ENCODE assay signal across 9 mouse cellular contexts in genomic region chr4:137729155-137729855, GRCm38 (mm10).
DNase-seq lines count a peak whose midpoint lies in the region; ATAC-seq and TF ChIP-seq lines count a peak whose summit lies in the region.
"Had no signal": no experiment of that assay in that cellular context is flagged by ENCODE, and none has a peak within 500 bp of the region (broad histone marks: within the 10 kb centered on the region; RNA-seq: fewer than 3 reads in every experiment).

No protein-coding gene starts in this region.

- peaks cover 13% of the 10 kb centered on the region; the same call in 1 of the 2 replicates for H3K27me3 ChIP-seq in kidney, postnatal 0 days (ENCODE audit: insufficient read depth, low read length)
- H3K27me3 ChIP-seq in embryonic facial prominence, embryonic 15.5 days: peaks cover 33% of the 10 kb centered on the region
- H3K27me3 ChIP-seq in hindbrain, embryonic 15.5 days: no peaks in the 10 kb centered on the region
- H3K27me3 ChIP-seq in midbrain, postnatal 0 days (ENCODE audit: insufficient read depth, low read length): no peaks in the 10 kb centered on the region

- no peak for DNase-seq in kidney, postnatal 0 days (ENCODE audit: low spot score)
- no peak for DNase-seq in kidney, postnatal 4 days
- DNase-seq in midbrain, postnatal 0 days (ENCODE audit: low spot score): no peak
- DNase-seq in frontal cortex, postnatal 14 days (ENCODE audit: low spot score in 2 of 2): no peak
- no peak for DNase-seq in gastrocnemius, adult 2 months

- TF ChIP-seq CTCF in kidney, postnatal 0 days (IDR thresholded peaks at IDR 0.05; ENCODE audit: low read depth): no peak
- no peak for TF ChIP-seq CTCF in midbrain, postnatal 0 days (IDR thresholded peaks at IDR 0.05)
- no peak for TF ChIP-seq CTCF in gastrocnemius, adult 2 months (IDR thresholded peaks at IDR 0.05)

- H3K9me3 ChIP-seq in kidney, postnatal 0 days (replicated peaks; ENCODE audit: low read length): no peaks in the 10 kb centered on the region
- no peaks in the 10 kb centered on the region for H3K9me3 ChIP-seq in embryonic facial prominence, embryonic 15.5 days (replicated peaks)
- no peaks in the 10 kb centered on the region for H3K9me3 ChIP-seq in hindbrain, embryonic 15.5 days
- H3K9me3 ChIP-seq in midbrain, postnatal 0 days (ENCODE audit: low read length): no peaks in the 10 kb centered on the region

- no peak overlapping the region for H3K9ac ChIP-seq in kidney, postnatal 0 days (ENCODE audit: low read depth, low read length)
- no peak overlapping the region for H3K9ac ChIP-seq in embryonic facial prominence, embryonic 15.5 days
- peak overlapping the region; percentile 36; the same call in 1 of the 2 replicates for H3K9ac ChIP-seq in hindbrain, embryonic 15.5 days
- peak overlapping the region; percentile 42; the same call in 1 of the 2 replicates for H3K9ac ChIP-seq in midbrain, postnatal 0 days (replicated peaks; ENCODE audit: low read length, poor library complexity, severe bottlenecking)

- H3K27ac ChIP-seq in kidney, postnatal 0 days: no peak overlapping the region
- no peak overlapping the region for H3K27ac ChIP-seq in embryonic facial prominence, embryonic 15.5 days (replicated peaks)
- no peak overlapping the region for H3K27ac ChIP-seq in hindbrain, embryonic 15.5 days (replicated peaks)
- no peak overlapping the region for H3K27ac ChIP-seq in midbrain, postnatal 0 days (ENCODE audit: low read depth, low read length)
- H3K27ac ChIP-seq in gastrocnemius, adult 2 months: no peak overlapping the region

- intact Hi-C loops in gastrocnemius, adult 2 months (cut with DNase I): no loop called here

- ATAC-seq in kidney, postnatal 0 days (replicated peaks; ENCODE audit: low FRiP score, low read depth): no peak
- no peak for ATAC-seq in embryonic facial prominence, embryonic 15.5 days (ENCODE audit: insufficient number of reproducible peaks, low FRiP score, low TSS enrichment, low read depth)
- 0 out of 2 replicates have a peak, but pooled peaks have one; percentile 0 for ATAC-seq in hindbrain, embryonic 15.5 days (ENCODE audit: low FRiP score, low read depth)
- no peak for ATAC-seq in midbrain, postnatal 0 days (ENCODE audit: low FRiP score)
- ATAC-seq in activated CD4-positive, CD25-positive, alpha-beta regulatory T cell, adult 4 months: no peak

- 0 out of 2 replicates have a peak overlapping the region, but pooled peaks have one; percentile 11 for H3K4me3 ChIP-seq in kidney, postnatal 0 days (replicated peaks; ENCODE audit: low read depth, low read length)
- 0 out of 2 replicates have a peak overlapping the region, but pooled peaks have one; percentile 4 for H3K4me3 ChIP-seq in embryonic facial prominence, embryonic 15.5 days (replicated peaks)
- peak overlapping the region; percentile 33 for H3K4me3 ChIP-seq in hindbrain, embryonic 15.5 days
- H3K4me3 ChIP-seq in midbrain, postnatal 0 days (ENCODE audit: low read depth, low read length): no peak overlapping the region
- no peak overlapping the region for H3K4me3 ChIP-seq in gastrocnemius, adult 2 months
- H3K4me3 ChIP-seq: myocyte had no signal

- H3K36me3 ChIP-seq in kidney, postnatal 0 days (ENCODE audit: insufficient read depth, low read length): no peaks in the 10 kb centered on the region
- no peaks in the 10 kb centered on the region for H3K36me3 ChIP-seq in embryonic facial prominence, embryonic 15.5 days
- H3K36me3 ChIP-seq in hindbrain, embryonic 15.5 days: no peaks in the 10 kb centered on the region
- H3K36me3 ChIP-seq in midbrain, postnatal 0 days (ENCODE audit: insufficient read depth, low read length): peaks cover 10% of the 10 kb centered on the region

- H3K4me2 ChIP-seq in kidney, postnatal 0 days (ENCODE audit: low read length): peak overlapping the region; percentile 37
- peak overlapping the region; percentile 35 for H3K4me2 ChIP-seq in embryonic facial prominence, embryonic 15.5 days (replicated peaks)
- peak overlapping the region; percentile 61 for H3K4me2 ChIP-seq in hindbrain, embryonic 15.5 days
- peak overlapping the region; percentile 39 for H3K4me2 ChIP-seq in midbrain, postnatal 0 days (ENCODE audit: low read depth, low read length, poor library complexity, severe bottlenecking)

- 21% methylated on average over 24 of the region's 24 CpGs for WGBS in kidney, postnatal 0 days
- 30% methylated on average over 24 of the region's 24 CpGs for WGBS in embryonic facial prominence, embryonic 15.5 days
- WGBS in hindbrain, embryonic 15.5 days: 20% methylated on average over 24 of the region's 24 CpGs
- WGBS in midbrain, postnatal 0 days: 26% methylated on average over 24 of the region's 24 CpGs

- H3K4me1 ChIP-seq in kidney, postnatal 0 days (replicated peaks; ENCODE audit: insufficient read depth, low read length): no peaks in the 10 kb centered on the region; the same call in 1 of the 2 replicates
- H3K4me1 ChIP-seq in embryonic facial prominence, embryonic 15.5 days: peaks cover 44% of the 10 kb centered on the region
- peaks cover 34% of the 10 kb centered on the region for H3K4me1 ChIP-seq in hindbrain, embryonic 15.5 days (replicated peaks)
- H3K4me1 ChIP-seq in midbrain, postnatal 0 days (ENCODE audit: insufficient read depth, low read length): peaks cover 4% of the 10 kb centered on the region

Comparison
In these comparisons a context has a peak if more than half of its experiments do, and no peak if none do; other contexts are left out.
1. H3K4me3 ChIP-seq: peak in kidney, postnatal 0 days (single experiment), embryonic facial prominence, embryonic 15.5 days (single experiment) and hindbrain, embryonic 15.5 days (single experiment); none in midbrain, postnatal 0 days (single experiment) and gastrocnemius, adult 2 months (single experiment).
2. H3K9ac ChIP-seq: peak in hindbrain, embryonic 15.5 days (single experiment) and midbrain, postnatal 0 days (single experiment); none in kidney, postnatal 0 days (single experiment) and embryonic facial prominence, embryonic 15.5 days (single experiment).
3. Peak in every context shown above with its lines, with median percentiles within 50 percentile points of each other: H3K4me2 ChIP-seq.